Mouse (Mus musculus): ENCODE data around the gene 2010111I01Rik.
"Not testable (repeated sequence)": the region's sequence is repeated elsewhere in the genome, so short reads cannot be mapped to it uniquely, and the experiment has no call there.

2010111I01Rik gene

DNA sequence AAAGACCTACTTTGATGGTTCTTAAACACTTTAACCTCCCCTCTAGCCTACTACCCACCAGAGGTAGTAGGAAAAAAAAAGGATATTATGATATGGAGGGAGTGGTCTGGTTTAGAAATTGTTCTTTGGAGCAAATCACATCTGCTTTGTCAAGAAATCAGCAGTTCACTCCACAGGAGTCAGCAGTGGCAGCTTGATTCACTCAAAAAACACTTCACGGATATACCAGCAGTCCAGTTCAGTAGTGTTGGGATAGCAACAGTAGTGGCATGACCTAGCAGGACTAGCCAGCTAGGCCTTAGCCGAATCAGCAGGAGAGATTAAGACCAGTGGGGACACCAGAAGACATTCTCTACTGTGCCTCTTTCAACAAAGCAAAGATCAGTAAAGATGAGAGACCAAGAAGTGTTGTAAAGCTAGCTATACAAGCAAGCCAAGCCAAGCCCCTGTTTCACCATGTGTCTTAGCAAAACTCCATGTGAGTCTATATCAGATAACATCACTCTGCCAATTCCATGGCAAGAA lies 110.7 kb downstream of the 2010111I01Rik start:
- DNase-seq (ENCODE audit: low spot score) = no peak

DNA sequence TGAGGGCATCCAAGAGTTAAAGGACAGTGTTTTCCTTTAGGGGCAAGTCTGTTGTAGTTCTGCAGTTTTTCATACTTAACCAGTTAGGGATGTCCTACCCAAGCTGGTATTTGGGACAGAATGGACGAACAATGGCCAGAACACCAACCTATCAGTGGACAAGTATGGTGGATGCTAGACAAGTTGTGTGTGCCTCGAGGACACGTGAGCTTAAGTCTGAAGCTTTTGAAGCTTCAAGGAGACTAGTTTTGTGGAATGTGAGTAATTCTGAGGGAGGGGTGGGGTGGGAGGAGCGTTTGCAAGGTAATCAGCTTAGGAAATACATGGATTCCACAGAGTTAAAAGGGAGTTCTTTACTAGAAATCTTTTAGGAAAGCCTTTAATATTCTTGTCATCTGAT lies 115.5 kb downstream of the 2010111I01Rik start:
- no peak for DNase-seq (ENCODE audit: low spot score)

DNA sequence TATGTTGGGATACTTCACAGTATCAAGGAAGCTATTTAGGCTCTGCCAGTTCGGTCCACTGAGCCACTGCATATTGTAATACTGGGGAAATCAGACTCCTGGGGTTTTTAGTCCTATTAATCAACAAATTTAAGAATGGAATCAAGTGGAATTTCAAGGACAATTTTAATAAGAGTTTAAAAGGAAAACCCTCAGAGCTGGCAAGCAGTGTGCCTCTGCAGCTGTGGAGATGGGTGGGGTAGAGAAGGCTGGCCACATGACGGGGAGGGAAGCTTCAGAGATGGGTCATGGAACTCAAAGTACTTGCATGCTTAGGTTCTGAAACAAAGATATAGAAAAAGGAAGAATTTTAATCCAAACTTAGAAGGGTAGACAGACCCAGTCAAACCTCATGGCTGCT lies 116.1 kb downstream of the 2010111I01Rik start:
- DNase-seq (ENCODE audit: low spot score) = no peak

DNA sequence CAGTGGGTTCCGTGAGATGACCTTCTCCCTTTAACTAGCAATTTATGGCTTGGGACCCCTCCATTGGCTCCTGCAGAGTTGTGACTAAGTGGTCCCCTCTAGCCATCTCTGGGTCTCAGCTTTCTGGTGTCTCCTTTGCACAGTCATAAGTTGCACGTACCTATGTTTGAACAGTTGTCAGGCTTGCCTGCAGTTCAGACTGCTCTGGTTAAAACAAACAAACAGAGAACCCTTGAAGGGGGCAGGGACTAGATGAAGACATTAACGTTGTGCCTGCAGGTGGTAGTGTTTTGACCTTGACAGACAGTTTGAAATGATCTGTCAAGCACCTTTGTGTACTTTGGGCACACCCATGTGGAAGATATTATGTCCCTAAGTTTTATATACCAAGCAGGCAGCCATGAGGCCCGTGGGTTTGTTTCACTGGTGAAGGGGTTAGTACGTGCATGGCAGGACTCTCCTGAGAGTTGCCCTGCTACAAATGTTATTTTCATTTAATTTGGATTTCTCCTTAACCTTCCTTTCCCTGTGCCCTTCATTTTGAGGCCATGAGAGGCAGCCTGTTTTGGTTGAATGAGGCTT lies 118.0 kb downstream of the 2010111I01Rik start:
- no peak for DNase-seq (ENCODE audit: low spot score)

DNA sequence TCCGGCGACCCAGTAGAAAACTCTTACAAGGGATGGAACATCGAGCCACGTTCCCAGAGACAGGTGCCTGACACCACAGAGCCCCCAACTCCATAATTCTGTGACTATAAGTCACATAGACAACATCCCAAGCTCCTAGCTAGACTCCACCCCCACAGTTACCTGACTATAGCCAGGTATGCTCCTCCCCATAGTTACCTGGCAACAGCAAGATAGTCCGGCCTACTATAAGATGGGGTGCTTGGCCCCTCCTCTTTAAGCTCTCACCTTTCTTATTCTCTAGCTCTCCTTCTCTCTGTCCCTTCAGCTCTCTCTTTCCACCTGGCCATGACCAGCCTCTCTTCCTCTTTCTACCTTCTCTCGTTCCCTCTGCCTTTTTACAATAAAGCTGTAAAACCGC lies 118.4 kb downstream of the 2010111I01Rik start:
- DNase-seq (ENCODE audit: low spot score) = not testable (repeated sequence)

DNA sequence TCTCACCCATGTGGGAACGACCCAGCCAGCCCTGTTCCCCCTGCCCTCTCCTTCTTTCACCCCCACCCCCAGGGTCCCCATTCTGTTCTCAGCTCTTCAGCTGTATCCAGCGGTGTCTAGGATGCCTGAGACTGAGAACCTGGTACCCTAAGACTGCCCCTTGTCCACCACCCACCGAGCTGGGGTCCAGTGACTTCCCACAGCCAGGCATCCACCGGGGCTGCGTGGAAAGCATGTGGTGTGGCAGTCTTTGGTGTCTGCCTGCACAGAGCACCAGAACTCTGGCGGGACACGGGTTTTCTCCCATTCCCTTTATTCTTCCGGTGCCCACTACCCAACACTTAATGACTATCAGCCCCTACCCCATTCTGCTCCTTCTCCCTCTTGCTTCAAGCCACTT lies 119.0 kb downstream of the 2010111I01Rik start:
- DNase-seq (ENCODE audit: low spot score) = no peak

DNA sequence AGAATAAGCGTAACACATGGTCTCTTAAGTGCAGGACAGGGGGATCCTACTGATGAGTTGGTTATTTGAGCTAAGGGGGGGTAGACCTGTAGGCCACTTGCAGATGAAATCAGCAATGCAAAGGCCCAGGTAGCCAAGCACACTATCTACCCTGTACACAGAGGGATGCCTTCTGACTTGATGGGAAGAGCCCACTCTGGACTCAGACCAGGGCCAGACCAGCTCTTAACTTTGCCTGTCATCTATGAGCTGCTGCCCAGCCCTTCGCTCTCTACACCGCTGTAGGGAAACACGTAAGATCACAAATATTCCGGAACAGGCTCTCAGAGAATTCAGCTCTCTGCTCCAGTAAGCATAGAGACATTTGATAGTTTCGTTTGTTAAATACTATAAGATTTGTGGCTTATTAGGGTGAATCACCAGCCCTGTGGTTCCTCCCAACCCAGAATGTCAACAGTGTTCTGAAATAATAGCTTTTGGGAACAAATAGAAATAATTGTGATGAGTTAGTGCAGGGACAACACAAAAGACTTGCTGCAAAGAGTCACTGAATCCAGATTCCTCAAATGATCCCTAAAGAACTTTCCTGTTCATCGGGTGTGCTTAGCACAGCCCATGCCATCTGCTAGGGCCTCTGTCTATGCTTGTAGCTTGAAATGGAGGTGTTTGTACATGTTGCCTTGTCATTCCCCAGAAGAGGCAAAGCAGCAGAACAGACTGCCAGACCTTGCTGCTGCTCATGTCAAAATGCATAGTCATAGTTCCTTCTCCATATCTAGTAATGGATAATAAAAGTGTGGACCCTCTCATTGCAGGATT lies 123.4 kb downstream of the 2010111I01Rik start:
- DNase-seq (ENCODE audit: low spot score) = no peak

DNA sequence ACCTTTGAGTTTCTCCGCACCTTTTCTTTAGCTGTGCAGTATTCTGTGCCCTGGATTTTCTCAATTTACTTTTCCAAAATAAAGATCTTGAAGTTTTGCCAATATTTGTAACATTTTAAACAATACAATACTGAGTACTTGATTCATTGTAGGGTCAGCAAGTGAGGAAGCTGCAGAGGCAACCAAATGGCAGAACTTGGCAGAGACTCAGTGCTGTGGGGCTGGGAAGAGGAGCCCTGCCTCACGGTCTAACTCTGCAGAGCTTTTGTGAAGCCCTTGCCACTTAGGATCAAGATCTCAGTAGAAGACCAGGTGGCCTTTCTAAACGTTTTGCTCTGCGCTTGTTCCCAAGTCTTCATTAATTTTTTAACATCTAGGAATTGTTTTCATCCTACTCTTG lies 124.8 kb downstream of the 2010111I01Rik start:
- DNase-seq (ENCODE audit: low spot score) = no peak

DNA sequence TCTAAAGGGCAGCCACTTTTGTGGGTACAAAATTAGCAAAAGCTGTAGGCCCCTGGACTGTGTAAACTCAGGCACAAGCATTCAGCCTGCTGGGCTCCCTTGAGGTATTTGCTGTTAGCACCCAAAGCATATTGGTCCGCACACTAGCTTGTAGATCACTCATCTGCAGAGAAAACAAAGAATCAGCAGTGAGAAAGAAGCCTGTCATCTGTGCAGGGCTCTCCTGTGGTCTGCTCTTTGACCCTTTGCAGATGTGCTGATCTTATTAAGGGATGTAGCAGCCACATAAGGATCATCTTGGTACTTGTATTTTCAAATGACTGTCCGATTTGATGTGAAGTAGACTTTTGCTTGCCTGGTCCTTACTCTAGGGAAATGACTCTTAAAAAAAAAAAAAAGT lies 126.6 kb downstream of the 2010111I01Rik start:
- DNase-seq (ENCODE audit: low spot score) = no peak

DNA sequence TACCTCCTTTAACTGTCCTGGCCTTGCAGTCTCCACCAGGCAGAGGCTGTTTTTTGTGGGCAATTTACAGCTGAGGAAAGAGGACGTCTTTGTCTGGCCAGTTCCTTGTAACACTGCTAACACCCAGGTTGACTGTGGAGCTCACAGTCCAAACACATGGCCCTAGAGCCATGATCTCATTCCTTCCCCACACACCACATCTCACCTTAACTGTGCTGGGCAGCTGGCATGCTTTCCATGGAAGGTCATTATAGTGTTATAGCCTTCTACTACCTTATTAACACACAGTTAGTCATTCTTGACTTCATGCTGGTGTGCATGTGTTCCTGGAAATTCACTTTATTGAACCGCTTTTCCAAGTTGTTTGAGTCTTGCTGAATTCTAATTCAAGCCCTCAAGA lies 127.6 kb downstream of the 2010111I01Rik start:
- no peak for DNase-seq (ENCODE audit: low spot score)

DNA sequence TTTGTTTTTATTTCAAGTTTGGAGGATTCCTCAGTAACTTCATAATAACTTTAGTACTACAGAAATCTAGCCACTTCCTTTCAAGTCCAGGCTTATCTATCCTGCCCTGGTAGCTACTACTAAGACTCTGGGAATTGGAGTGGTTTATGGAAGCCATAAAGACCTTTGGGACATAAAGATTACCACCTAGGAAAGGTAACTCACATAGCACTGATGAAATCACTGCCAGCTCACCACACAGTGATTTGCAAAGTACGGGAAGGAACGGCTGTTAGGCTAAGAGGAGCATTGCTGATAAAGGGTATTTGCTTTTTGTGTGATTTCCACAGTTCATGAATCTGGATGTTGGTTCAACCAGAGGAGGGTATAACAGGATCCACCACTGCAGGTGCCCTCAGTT lies 128.2 kb downstream of the 2010111I01Rik start:
- DNase-seq (ENCODE audit: low spot score) = peak; percentile 6

DNA sequence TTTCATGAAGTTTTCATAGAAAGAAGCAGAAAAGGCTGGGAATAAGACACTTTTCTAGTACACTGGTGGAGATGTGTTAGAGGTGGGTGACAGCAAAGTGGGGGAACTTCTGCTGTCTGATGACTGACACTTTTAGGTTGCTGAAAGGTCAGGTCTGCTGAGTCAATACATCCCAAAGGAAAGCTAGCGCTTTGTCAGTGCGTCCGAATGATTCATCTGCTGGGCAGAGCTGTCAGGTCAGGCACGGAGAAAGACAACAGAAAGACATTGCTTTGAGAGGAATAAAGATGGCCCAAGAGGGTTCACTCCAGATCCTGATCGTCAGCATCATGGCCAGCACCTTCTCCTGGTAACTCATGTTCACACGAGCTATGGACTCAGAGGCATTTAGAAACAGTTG lies 128.9 kb downstream of the 2010111I01Rik start:
- peak; percentile 17 for DNase-seq (ENCODE audit: low spot score)

DNA sequence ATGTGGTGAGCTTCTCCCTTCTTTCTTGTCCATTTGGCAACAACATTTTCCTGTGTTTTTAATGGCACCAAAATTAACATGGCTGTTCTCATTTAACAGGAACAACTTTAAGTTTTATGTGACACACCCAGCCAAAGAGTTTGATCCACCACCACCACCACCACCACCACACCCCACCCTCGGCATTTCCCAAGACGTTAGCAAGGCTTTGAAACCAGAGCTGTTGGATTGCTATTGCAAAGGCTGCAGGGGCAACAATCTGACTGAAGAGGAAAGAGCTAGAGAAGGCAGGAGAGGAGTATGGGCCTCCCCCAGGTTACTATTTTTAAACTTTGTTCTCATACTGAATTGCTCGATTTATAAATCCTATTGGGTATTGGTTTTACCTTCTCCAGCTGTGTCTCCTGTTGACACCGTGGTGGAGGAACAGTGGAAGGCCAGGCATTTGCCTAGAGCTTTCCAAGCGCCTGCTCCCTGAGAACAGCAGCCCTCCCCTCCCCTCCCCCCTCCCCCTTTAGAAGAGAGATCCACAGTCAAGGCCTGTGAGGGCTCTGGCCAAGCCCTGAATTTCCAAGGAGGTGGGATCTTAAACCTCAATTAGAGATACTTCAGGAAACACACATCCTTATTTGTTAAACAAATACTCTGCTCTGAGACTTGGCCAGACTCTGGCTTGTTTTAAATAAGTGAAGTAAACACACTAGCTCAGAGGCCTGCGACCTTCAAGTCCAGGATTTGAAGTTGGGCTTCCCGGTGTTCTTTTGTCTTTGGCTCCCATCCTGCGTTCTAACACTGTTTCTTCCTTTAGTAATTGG lies 129.8 kb downstream of the 2010111I01Rik start:
- peak; percentile 31 for DNase-seq (ENCODE audit: low spot score)

DNA sequence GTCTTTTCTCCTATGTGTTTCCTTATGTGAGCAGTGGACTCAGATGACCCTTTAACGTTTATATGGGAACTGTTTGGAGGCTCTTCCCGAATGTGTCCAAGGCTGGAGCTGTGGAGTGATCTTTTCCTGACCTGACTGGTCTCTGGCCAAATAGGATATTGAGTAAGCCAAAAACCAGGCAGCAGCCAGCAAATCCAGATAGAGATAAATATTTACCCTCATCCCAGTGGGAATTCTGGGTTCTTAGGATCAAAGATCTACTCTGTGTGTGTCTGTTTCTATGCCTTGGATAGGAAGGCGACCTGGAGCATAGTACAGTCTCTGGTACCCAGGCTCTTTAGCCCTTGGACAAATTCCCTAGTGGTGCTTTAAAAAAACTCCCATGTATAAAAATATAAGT lies 132.1 kb downstream of the 2010111I01Rik start:
- no peak for DNase-seq (ENCODE audit: low spot score)

DNA sequence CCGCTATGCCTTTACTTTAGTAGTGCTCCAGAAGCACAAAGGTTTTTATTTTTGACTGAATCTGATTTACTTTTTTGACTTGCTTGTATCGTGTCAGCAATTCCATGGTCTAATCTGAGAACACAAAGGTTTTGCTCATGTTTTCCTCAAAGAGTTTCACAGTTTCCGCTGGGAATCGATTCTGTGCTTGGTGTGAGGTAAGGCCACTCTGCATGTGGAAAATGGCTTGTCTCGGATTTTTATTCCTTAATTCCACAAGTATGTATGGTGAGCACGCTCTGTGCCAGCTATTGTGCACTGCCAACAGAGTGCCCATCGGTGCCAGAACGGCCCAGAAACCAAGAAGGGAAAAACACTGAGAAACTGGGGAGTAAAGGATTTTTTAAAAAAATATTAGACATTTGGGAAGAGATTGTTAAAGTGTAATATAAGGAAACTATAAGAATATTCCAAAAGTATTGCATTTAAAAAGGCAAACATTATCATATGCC lies 132.8 kb downstream of the 2010111I01Rik start:
- no peak for DNase-seq (ENCODE audit: low spot score)

DNA sequence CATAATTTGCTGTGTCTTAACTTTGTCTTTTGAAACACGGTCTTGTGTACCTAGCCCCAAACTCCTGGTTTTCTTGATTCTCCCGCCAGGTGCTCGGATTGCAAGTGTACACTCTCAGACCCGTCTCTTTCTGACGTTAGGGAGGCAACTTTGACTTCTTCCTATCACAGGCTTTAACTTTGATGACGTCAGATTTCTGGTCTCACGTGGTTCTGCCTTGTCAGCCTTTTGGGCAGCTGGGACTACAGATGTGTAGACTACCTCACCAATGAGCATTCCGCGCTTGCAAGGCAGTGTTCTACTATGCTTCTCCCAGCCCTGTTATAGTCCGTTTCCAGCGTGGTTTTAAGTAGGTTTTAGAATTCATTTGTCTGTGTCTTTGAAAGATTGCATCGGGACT lies 137.1 kb downstream of the 2010111I01Rik start:
- no peak for DNase-seq (ENCODE audit: low spot score)

DNA sequence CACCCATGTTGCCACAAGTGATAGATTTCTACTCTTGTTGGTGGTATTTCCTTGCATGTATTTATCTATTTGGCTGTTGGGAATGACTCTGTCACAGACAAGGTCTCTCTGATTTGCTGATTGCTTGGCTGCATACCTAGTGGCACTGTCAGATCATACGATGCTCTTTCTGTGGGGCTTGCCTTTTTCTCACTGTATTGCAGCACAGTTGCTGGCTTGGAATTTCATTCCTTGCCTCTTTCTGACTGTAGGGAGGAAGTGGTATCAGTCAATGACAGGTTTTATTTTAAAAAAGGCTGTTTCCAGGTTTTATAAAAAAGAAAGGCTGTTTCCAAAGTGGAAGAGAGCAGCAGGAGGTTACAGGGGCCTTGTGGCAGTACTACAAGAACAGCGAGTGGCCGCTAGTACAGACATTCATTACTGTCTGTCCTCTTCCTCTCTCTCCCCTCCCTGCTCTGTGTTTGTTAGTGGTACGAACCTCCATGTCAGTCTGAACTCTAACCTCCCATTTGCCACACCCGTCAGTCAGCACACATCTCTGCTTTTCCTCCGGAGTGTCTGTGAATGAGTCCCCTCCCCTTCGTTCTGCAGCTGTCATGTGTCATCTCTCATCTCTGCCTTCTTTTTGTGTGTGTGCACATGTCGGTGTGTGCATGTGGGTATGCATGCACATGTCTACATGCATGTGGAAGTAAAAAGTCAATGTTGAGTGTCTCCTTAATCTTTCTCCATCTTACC lies 138.3 kb downstream of the 2010111I01Rik start:
- no peak for DNase-seq (ENCODE audit: low spot score)

DNA sequence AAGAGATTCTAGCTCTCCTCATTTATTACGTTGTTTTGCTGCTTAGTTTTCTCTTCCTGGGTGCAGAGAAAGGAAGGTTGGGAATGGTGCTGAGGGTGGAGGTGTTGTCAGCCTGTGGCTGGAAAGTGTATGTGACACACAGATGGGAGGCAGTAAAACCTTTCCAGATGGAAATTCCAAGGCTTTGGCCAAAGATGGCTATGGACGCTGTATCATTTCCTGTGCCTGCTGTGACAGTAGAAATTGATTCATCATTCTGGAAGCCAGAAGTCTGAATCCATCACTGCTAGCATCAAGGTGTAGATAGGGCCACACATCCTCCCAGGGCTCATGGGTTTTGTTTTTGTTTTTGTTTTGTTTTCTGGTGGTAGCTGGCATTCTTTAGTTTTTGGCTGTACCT lies 141.9 kb downstream of the 2010111I01Rik start:
- DNase-seq (ENCODE audit: low spot score) = no peak

DNA sequence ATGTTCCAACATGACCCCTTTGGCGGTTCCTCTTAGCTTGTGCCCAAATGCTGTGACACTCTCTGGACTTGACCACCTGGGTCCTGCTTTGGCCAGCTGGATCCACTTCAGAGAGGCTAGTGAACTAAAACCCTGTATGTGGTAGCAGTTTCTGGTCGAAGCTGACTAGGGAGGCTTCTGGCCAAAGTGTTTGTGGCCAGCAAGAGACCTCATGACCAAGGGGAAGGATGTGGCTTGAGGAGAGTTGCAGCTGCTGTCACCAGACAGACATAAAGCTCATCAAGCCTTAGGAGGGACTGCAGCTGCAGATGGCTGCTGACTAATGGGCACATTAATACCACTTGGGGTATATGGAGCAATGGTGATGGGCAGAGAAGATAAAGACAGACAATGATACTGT lies 143.9 kb downstream of the 2010111I01Rik start:
- DNase-seq (ENCODE audit: low spot score) = no peak

DNA sequence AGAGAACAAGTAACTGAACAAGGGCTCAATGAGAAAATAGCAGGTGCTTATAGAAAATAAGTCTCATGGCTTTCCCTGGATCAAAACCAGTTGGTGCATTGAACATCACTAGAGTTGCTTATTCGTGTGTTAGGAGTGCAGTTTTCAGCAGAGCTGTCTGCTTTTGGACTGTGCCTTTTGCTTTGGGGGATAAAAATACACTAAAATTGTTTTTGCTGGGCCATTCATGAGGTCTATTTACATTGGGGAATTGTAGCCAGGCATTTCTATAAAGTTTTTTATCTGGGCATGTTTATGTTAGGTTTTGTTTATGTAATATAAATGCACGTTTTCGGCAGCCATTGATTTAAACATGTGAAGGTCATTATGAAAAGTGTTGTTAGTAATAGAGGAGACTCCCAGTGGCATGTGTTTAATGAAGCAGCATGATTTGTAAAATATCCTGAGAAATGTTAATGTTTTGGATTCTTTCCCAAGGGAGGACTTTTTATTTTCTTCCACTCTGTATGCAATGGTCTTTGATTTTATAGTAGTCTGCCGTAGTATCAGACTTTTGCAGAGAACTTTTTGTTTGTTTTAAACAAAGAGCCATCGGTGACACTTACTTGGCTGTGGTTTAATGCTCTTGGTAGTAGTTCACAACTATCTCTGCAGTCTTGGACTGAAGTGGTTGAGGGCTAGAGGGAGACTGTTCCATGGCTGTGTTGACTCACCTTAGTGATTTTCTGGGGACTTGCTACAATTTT lies 146.8 kb downstream of the 2010111I01Rik start:
- DNase-seq (ENCODE audit: low spot score) = no peak

DNA sequence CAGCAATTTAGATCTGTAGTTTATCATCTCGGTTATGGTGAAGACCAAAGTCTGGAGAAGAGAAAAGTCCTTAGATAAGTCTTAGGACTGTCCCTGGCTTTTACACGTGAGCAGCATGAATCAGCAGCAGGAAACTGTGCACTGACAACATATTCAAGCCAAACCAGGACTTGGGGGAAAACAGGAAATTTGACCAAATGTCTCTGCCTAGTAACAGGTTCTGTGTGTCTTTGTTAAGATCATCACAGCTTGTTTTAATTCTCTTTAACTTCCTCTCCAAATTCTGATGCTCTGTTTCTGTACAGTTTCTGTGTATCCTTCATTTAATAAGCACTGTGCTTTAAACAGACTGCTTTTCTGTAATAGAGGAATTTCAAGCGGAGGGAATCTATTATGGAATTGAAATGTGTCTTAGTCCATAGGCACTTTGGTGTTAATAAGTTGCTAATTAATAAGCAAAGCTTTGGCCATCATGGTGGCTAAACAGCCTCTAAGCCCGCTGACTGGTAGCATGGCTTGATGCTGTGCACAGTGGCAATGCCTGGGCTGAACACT lies 147.4 kb downstream of the 2010111I01Rik start:
- no peak for DNase-seq (ENCODE audit: low spot score)
